Mouse (Mus musculus): Measurements from ENCODE around the gene Dcun1d1. TPM values are rescaled to one million over a fixed set of nuclear protein-coding genes. Genes with fewer than 3 reads are reported as not detected.

Gene Dcun1d1
- total RNA-seq (2021) (10 to 100 TPM; 60.7 to 63.0 TPM), polyA plus RNA-seq (2012; rRNA removed) (7.7 and 17.0 TPM in 2 replicates)
- long read RNA-seq, full-length matches to known transcripts: 23 of 27 reads
- long read RNA-seq, partial matches to known transcripts: 1 of 27 reads
- long read RNA-seq, other reads (novel, unspliced or antisense): 3 of 27 reads

DNA sequence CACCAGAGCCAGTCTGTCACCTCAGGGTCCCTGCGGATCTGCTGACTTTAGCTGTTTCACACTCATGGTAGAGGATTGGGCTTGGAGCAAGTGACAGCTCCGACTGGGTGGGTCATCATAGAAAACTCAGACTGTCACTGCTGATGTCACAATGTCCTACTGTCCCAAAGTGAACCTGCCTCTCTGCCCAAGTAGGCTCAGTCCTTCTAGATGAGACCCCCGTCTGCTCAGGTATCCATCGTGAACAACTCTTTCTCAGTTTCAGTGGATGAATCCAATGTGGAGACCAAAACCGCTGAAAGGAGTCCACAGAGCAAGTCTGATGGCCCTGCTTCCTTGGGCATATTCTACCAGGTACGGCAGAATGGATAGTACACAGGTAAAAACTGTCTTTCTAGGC lies at the start of gene Dcun1d1:
Dcun1d1 (minus strand) TSS at position 101 of the 400 bp plus-strand sequence.
- WGBS: 96% methylated on average over 6 of the region's 6 CpGs
- Histone ChIP-seq H3K79me2 (replicated peaks; ENCODE audit: control insufficient read depth, insufficient read depth, low read length) (no peaks in the 10 kb centered on the region; the same call in 1 of the 2 replicates), H3K4me1 (ENCODE audit: control insufficient read depth, insufficient read depth, low read length) (no peaks in the 10 kb centered on the region), H3K9ac (ENCODE audit: low read depth, low read length) (no peak within 1 kb of the TSS), H3K27me3 (ENCODE audit: control insufficient read depth, insufficient read depth, low read length) (no peaks in the 10 kb centered on the region), H3K36me3 (ENCODE audit: control insufficient read depth, insufficient read depth, low read length) (no peaks in the 10 kb centered on the region), H3K27ac (no peak within 1 kb of the TSS), H3K4me3 (no peak within 1 kb of the TSS)
- no peak for DNase-seq
- TF ChIP-seq CTCF (IDR thresholded peaks at IDR 0.05) (no peak), EP300 (IDR thresholded peaks at IDR 0.05; ENCODE audit: insufficient read depth, low read depth, low read length) (no peak), POLR2A (IDR thresholded peaks at IDR 0.05; ENCODE audit: insufficient read depth, low read depth, low read length) (no peak)
- intact Hi-C loops (cut with DNase I): loop anchor here (10.0 kb wide), 1 partner anchor 537 kb away; the partner anchor contains the start of genes 1810062G17Rik and Anxa5

DNA sequence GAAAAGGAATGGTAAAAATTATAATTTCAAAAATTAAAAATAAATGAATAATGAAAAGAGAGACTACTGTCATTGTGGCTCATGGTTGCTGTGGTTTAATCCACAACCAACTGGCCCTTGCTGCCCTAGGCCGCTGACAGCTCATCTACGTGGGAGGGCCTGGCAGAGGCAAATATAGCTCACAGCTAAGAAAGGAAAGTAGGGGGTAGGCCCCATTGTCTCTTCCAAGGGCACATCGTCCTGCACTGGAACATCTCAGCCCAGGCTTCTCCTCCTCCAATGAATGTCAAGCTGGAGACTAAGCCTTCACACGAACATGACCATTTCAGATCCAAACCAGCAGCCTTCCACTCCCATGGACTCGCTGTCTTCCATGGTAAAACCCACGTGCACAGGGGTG lies 49.0 kb upstream of the Dcun1d1 start:
- Histone ChIP-seq H3K9ac (ENCODE audit: low read depth, low read length) (no peak overlapping the region), H3K4me3 (no peak overlapping the region), H3K27me3 (ENCODE audit: control insufficient read depth, insufficient read depth, low read length) (no peaks in the 10 kb centered on the region), H3K79me2 (replicated peaks; ENCODE audit: control insufficient read depth, insufficient read depth, low read length) (no peaks in the 10 kb centered on the region), H3K36me3 (ENCODE audit: control insufficient read depth, insufficient read depth, low read length) (peaks cover 9% of the 10 kb centered on the region), H3K4me1 (ENCODE audit: control insufficient read depth, insufficient read depth, low read length) (peaks cover 4% of the 10 kb centered on the region), H3K27ac (peak overlapping the region; percentile 42; the same call in 1 of the 2 replicates)
- intact Hi-C loops (cut with DNase I): no loop called here
- no peak for TF ChIP-seq EP300 (IDR thresholded peaks at IDR 0.05; ENCODE audit: insufficient read depth, low read depth, low read length)
- TF ChIP-seq CTCF (IDR thresholded peaks at IDR 0.05): no peak
- no peak; the same call in 1 of the 2 replicates for TF ChIP-seq POLR2A (IDR thresholded peaks at IDR 0.05; ENCODE audit: insufficient read depth, low read depth, low read length)
- peak in 1 of 2 experiments; percentile 25 for DNase-seq
- WGBS: 75% methylated on average over 6 of the region's 6 CpGs

DNA sequence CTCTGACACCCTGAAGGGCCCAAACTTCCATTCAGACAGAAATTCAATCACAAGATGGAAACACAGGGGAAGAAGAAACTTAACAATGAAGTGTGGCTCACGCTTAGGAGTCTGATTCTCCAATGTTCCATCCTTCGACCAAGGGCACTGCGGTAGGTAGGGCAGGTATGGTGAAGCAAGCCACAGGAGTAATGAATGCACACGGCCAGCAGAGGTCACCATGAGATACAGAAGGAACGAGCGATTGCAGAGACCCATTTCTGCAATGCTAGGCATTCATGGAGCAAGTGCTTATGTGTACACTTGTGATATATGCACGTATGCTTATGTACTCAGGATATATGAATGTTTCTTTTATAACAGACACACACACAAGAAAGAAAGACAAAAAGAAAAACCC lies 36.3 kb upstream of the Dcun1d1 start:
- H3K36me3 ChIP-seq (ENCODE audit: control insufficient read depth, insufficient read depth, low read length): no peaks in the 10 kb centered on the region
- H3K4me1 ChIP-seq (ENCODE audit: control insufficient read depth, insufficient read depth, low read length): no peaks in the 10 kb centered on the region
- no peak for DNase-seq
- 68% methylated on average over 7 of the region's 7 CpGs for WGBS
- intact Hi-C loops (cut with DNase I): loop anchor here (2.0 to 5.0 kb wide), 2 partner anchors 89 to 285 kb away; no protein-coding TSS in a partner anchor
- no peak overlapping the region for H3K27ac ChIP-seq
- H3K9ac ChIP-seq (ENCODE audit: low read depth, low read length): no peak overlapping the region
- H3K79me2 ChIP-seq (replicated peaks; ENCODE audit: control insufficient read depth, insufficient read depth, low read length): no peaks in the 10 kb centered on the region
- TF ChIP-seq EP300 (IDR thresholded peaks at IDR 0.05; ENCODE audit: insufficient read depth, low read depth, low read length): no peak
- peak; percentile 60 for TF ChIP-seq CTCF (IDR thresholded peaks at IDR 0.05)
- no peak overlapping the region for H3K4me3 ChIP-seq
- no peaks in the 10 kb centered on the region for H3K27me3 ChIP-seq (ENCODE audit: control insufficient read depth, insufficient read depth, low read length)

DNA sequence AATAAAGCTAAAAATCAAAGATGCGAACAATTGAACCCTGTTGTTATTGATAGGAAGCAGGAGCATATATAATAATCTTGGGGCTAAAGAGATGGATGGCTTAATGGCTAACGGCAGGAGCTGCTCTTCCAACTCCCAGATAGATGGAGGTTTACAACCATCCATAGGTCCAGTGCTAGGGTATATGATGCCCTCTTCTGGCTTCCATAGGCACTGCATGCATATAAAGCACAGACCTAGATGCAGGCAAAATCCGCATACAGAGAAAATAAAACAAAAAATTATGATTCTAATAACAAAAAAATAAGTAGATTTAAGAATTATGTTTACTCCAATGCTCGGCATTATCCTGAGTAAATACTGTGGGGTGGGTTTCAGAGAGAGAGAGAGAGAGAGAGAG lies 35.7 kb upstream of the Dcun1d1 start:
- intact Hi-C loops (cut with DNase I): loop anchor here (2.0 to 5.0 kb wide), 2 partner anchors 89 to 284 kb away; no protein-coding TSS in a partner anchor
- Histone ChIP-seq H3K4me3 (no peak overlapping the region), H3K79me2 (replicated peaks; ENCODE audit: control insufficient read depth, insufficient read depth, low read length) (no peaks in the 10 kb centered on the region), H3K9ac (ENCODE audit: low read depth, low read length) (no peak overlapping the region), H3K27me3 (ENCODE audit: control insufficient read depth, insufficient read depth, low read length) (no peaks in the 10 kb centered on the region), H3K36me3 (ENCODE audit: control insufficient read depth, insufficient read depth, low read length) (no peaks in the 10 kb centered on the region), H3K4me1 (ENCODE audit: control insufficient read depth, insufficient read depth, low read length) (no peaks in the 10 kb centered on the region), H3K27ac (no peak overlapping the region)
- WGBS: 80% methylated on average over 4 of the region's 4 CpGs
- no peak for DNase-seq
- TF ChIP-seq EP300 (IDR thresholded peaks at IDR 0.05; ENCODE audit: insufficient read depth, low read depth, low read length) (no peak), CTCF (IDR thresholded peaks at IDR 0.05) (peak; percentile 70)

DNA sequence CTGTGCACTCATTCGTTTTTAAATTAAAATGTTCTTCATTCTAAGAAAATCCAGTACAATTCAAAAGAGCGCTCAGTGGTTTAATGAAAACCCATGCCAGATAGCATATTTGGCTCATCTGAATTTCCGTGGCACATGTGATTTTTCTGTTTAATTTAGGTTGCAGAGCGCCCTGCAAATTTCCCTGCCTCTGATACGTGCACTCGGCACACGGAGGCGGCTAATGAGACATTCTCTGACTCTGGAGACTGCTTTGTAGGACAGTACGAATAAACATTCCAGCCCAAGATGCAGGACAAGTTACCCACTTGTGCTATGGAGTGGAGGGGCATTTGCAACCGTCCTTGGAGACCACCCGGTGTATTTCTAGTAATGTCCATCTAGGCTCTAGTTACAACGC lies 33.9 kb upstream of the Dcun1d1 start:
- Histone ChIP-seq H3K4me3 (no peak overlapping the region), H3K4me1 (ENCODE audit: control insufficient read depth, insufficient read depth, low read length) (no peaks in the 10 kb centered on the region), H3K27me3 (ENCODE audit: control insufficient read depth, insufficient read depth, low read length) (no peaks in the 10 kb centered on the region), H3K36me3 (ENCODE audit: control insufficient read depth, insufficient read depth, low read length) (no peaks in the 10 kb centered on the region), H3K79me2 (replicated peaks; ENCODE audit: control insufficient read depth, insufficient read depth, low read length) (no peaks in the 10 kb centered on the region), H3K9ac (ENCODE audit: low read depth, low read length) (no peak overlapping the region), H3K27ac (no peak overlapping the region)
- DNase-seq: no peak
- WGBS: 92% methylated on average over 12 of the region's 12 CpGs
- TF ChIP-seq POLR2A (IDR thresholded peaks at IDR 0.05; ENCODE audit: insufficient read depth, low read depth, low read length) (no peak), EP300 (IDR thresholded peaks at IDR 0.05; ENCODE audit: insufficient read depth, low read depth, low read length) (no peak), CTCF (IDR thresholded peaks at IDR 0.05) (no peak)
- intact Hi-C loops (cut with DNase I): loop anchor here (5.0 kb wide), 1 partner anchor 91 kb away; no protein-coding TSS in a partner anchor

DNA sequence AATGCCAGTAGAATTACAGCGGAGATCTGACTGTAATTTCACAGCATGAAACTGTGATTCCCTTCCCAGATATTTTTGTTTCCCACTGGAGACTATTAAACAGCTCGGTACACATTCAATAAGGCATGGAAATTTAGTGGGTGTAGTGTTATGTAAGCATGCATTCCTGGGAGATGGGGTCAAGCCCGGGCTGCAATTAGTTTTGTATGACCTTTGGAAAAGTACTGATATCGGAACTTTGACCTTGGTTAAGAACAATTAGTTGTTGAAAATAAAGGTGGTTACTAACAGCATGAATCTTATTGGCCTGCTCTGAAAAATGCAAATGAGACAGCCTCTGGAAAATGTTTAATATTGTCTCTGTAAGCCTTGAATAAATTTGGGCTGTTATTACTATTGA lies 33.2 kb upstream of the Dcun1d1 start:
- H3K4me1 ChIP-seq (ENCODE audit: control insufficient read depth, insufficient read depth, low read length): no peaks in the 10 kb centered on the region
- DNase-seq: no peak
- H3K36me3 ChIP-seq (ENCODE audit: control insufficient read depth, insufficient read depth, low read length): no peaks in the 10 kb centered on the region
- intact Hi-C loops (cut with DNase I): loop anchor here (5.0 kb wide), 1 partner anchor 92 kb away; no protein-coding TSS in a partner anchor
- TF ChIP-seq POLR2A (IDR thresholded peaks at IDR 0.05; ENCODE audit: insufficient read depth, low read depth, low read length) (no peak), CTCF (IDR thresholded peaks at IDR 0.05) (no peak), EP300 (IDR thresholded peaks at IDR 0.05; ENCODE audit: insufficient read depth, low read depth, low read length) (no peak)
- H3K79me2 ChIP-seq (replicated peaks; ENCODE audit: control insufficient read depth, insufficient read depth, low read length): no peaks in the 10 kb centered on the region
- H3K27ac ChIP-seq: no peak overlapping the region
- 78% methylated on average over 4 of the region's 4 CpGs for WGBS
- no peak overlapping the region for H3K9ac ChIP-seq (ENCODE audit: low read depth, low read length)
- no peak overlapping the region for H3K4me3 ChIP-seq
- no peaks in the 10 kb centered on the region for H3K27me3 ChIP-seq (ENCODE audit: control insufficient read depth, insufficient read depth, low read length)

All from heart, adult 2 months (tissue).